ENCODE assay signal across 18 mouse cellular contexts in the genomic region with DNA sequence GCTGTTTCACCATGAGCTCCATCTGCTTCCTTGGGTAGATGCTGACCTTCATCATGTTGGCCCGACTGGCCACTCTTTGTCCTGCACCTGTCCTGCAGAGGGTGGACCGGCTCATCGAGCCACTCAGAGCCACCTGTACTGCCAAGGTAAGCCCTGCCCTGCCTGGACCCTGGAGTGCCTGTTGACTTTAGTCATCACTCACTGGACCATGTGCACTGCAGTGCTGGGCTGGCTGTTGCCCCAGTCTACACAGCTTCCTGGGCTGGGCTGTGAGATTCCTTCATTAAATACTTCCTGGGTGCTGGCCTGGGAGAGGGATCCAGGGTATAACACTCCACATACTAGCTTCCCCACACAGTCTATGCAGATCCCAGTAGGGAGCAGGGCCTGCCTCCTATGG. TPM values are rescaled to one million over a fixed set of nuclear protein-coding genes. Genes with fewer than 3 reads are reported as not detected.
DNase-seq lines count a peak whose midpoint lies in the region; ATAC-seq and TF ChIP-seq lines count a peak whose summit lies in the region.
"Had no signal": no experiment of that assay in that cellular context is flagged by ENCODE, and none has a peak within 500 bp of the region (broad histone marks: within the 10 kb centered on the region; RNA-seq: fewer than 3 reads in every experiment).

No protein-coding gene starts in this region.

- no peak for TF ChIP-seq CTCF in heart, adult 2 months (IDR thresholded peaks at IDR 0.05)

- TF ChIP-seq EP300 in heart, adult 2 months (IDR thresholded peaks at IDR 0.05; ENCODE audit: insufficient read depth, low read depth, low read length): no peak

- no peak overlapping the region for H3K9ac ChIP-seq in stomach, embryonic 15.5 days
- no peak overlapping the region for H3K9ac ChIP-seq in heart, adult 2 months (ENCODE audit: low read depth, low read length)
- H3K9ac ChIP-seq: embryonic facial prominence, embryonic 15.5 days; forebrain, embryonic 15.5 days; hindbrain, embryonic 12.5 days had no signal

- H3K79me2 ChIP-seq in heart, adult 2 months (replicated peaks; ENCODE audit: control insufficient read depth, insufficient read depth, low read length): no peaks in the 10 kb centered on the region

- no peak for TF ChIP-seq POLR2A in heart, adult 2 months (IDR thresholded peaks at IDR 0.05; ENCODE audit: insufficient read depth, low read depth, low read length)

- no peaks in the 10 kb centered on the region for H3K27me3 ChIP-seq in megakaryocyte, embryonic 14.5 days (replicated peaks)
- no peaks in the 10 kb centered on the region for H3K27me3 ChIP-seq in stomach, embryonic 15.5 days (replicated peaks)
- H3K27me3 ChIP-seq in heart, adult 2 months (ENCODE audit: control insufficient read depth, insufficient read depth, low read length): no peaks in the 10 kb centered on the region
- H3K27me3 ChIP-seq: embryonic facial prominence, embryonic 15.5 days; forebrain, embryonic 15.5 days; hindbrain, embryonic 12.5 days had no signal

- intact Hi-C loops in heart, adult 2 months (cut with DNase I): loop anchor here (5.0 kb wide), 1 partner anchor 75 kb away; no protein-coding TSS in a partner anchor

- peak; percentile 26 for DNase-seq in lung, postnatal 25 days (ENCODE audit: low spot score)
- DNase-seq in heart, adult 2 months: no peak
- no peak for DNase-seq in spleen, adult 12 weeks (ENCODE audit: low spot score)
- DNase-seq: adrenal gland, adult 8-10 months; adrenal gland, postnatal 36 days; cerebellum, adult 2 months; cerebellum, postnatal 10 days; gastrocnemius, postnatal 36 days; heart, adult 11 months; heart, postnatal 10 days; heart, postnatal 4 days had no signal

- H3K27ac ChIP-seq in stomach, embryonic 15.5 days: no peak overlapping the region
- no peak overlapping the region for H3K27ac ChIP-seq in heart, adult 2 months
- H3K27ac ChIP-seq: embryonic facial prominence, embryonic 15.5 days; forebrain, embryonic 15.5 days; heart, embryonic 10.5 days; hindbrain, embryonic 12.5 days had no signal

- no peak for ATAC-seq in megakaryocyte, adult 5-6 weeks (ENCODE audit: poor library complexity, severe bottlenecking)
- peak; percentile 49 for ATAC-seq in stomach, embryonic 15.5 days (ENCODE audit: insufficient read depth, low FRiP score, low read depth)
- ATAC-seq: forebrain, embryonic 15.5 days had no signal

- H3K9me3 ChIP-seq in megakaryocyte, embryonic 14.5 days: no peaks in the 10 kb centered on the region
- H3K9me3 ChIP-seq in stomach, embryonic 15.5 days: no peaks in the 10 kb centered on the region
- H3K9me3 ChIP-seq: embryonic facial prominence, embryonic 15.5 days; forebrain, embryonic 15.5 days; heart, embryonic 10.5 days; hindbrain, embryonic 12.5 days had no signal

- peaks cover 96% of the 10 kb centered on the region for H3K36me3 ChIP-seq in megakaryocyte, embryonic 14.5 days (replicated peaks; ENCODE audit: low read length)
- H3K36me3 ChIP-seq in stomach, embryonic 15.5 days: peaks cover 52% of the 10 kb centered on the region
- H3K36me3 ChIP-seq in heart, adult 2 months (ENCODE audit: control insufficient read depth, insufficient read depth, low read length): peaks cover 10% of the 10 kb centered on the region

- 92% methylated on average over 3 of the region's 3 CpGs for WGBS in stomach, embryonic 15.5 days
- 94% methylated on average over 3 of the region's 3 CpGs for WGBS in heart, adult 2 months

- peaks cover 45% of the 10 kb centered on the region for H3K4me1 ChIP-seq in megakaryocyte, embryonic 14.5 days
- peaks cover 12% of the 10 kb centered on the region for H3K4me1 ChIP-seq in stomach, embryonic 15.5 days
- peaks cover 4% of the 10 kb centered on the region for H3K4me1 ChIP-seq in heart, adult 2 months (ENCODE audit: control insufficient read depth, insufficient read depth, low read length)

- H3K4me2 ChIP-seq in stomach, embryonic 15.5 days: no peak overlapping the region
- H3K4me2 ChIP-seq: embryonic facial prominence, embryonic 15.5 days; forebrain, embryonic 15.5 days; hindbrain, embryonic 12.5 days had no signal

- peak overlapping the region; percentile 42 for H3K4me3 ChIP-seq in megakaryocyte, embryonic 14.5 days (replicated peaks)
- no peak overlapping the region for H3K4me3 ChIP-seq in stomach, embryonic 15.5 days (replicated peaks)
- H3K4me3 ChIP-seq in heart, adult 2 months: no peak overlapping the region
- H3K4me3 ChIP-seq: embryonic facial prominence, embryonic 15.5 days; forebrain, embryonic 15.5 days; heart, embryonic 10.5 days; hindbrain, embryonic 12.5 days had no signal

RNA-seq across cellular contexts. Expression of a gene that starts 6.7 kb away (rescaled TPM):
- 500 and 629 TPM in 2 replicates for polyA plus RNA-seq in megakaryocyte, embryonic 14.5 days (2012; ENCODE audit: insufficient read depth, low replicate concordance)
- 2,908 and 2,972 TPM in 2 replicates for total RNA-seq in megakaryocyte, adult 5-6 weeks (2015)
- 3,179 and 3,683 TPM in 2 replicates for total RNA-seq in megakaryocyte, adult 5-6 weeks (2017)
- polyA plus RNA-seq in stomach, embryonic 15.5 days (2015; fragmentation: Nextera tagmentation; extraction: Ambion mirVana): 2,176 and 2,210 TPM in 2 replicates
- 100 to 1,000 TPM; 579 to 679 TPM for total RNA-seq in heart, adult 2 months (2021)
- polyA plus RNA-seq in heart, adult 2 months (2012; rRNA removed): 328 and 413 TPM in 2 replicates

RNA-seq across cellular contexts. Expression of a gene that starts 27.5 kb away (rescaled TPM):
- 7.0 and 7.1 TPM in 2 replicates for polyA plus RNA-seq in megakaryocyte, embryonic 14.5 days (2012; ENCODE audit: insufficient read depth, low replicate concordance)
- 0.34 and 0.38 TPM in 2 replicates for total RNA-seq in megakaryocyte, adult 5-6 weeks (2015)
- 0.07 and 0.24 TPM in 2 replicates for total RNA-seq in megakaryocyte, adult 5-6 weeks (2017)
- polyA plus RNA-seq in stomach, embryonic 15.5 days (2015; fragmentation: Nextera tagmentation; extraction: Ambion mirVana): 19.9 and 22.6 TPM in 2 replicates
- 10 to 100 TPM; 69.3 to 77.2 TPM for total RNA-seq in heart, adult 2 months (2021)
- polyA plus RNA-seq in heart, adult 2 months (2012; rRNA removed): 59.0 and 68.4 TPM in 2 replicates

RNA-seq across cellular contexts. Expression of a gene that starts 36.4 kb away (rescaled TPM):
- not detected in 2 replicates for polyA plus RNA-seq in megakaryocyte, embryonic 14.5 days (2012; ENCODE audit: insufficient read depth, low replicate concordance)
- 0.09 TPM in 1 of 2 replicates, not detected in the other for total RNA-seq in megakaryocyte, adult 5-6 weeks (2015)
- total RNA-seq in megakaryocyte, adult 5-6 weeks (2017): not detected in 2 replicates
- 0.58 and 0.71 TPM in 2 replicates for polyA plus RNA-seq in stomach, embryonic 15.5 days (2015; fragmentation: Nextera tagmentation; extraction: Ambion mirVana)
- under 1 TPM; 0.16 to 0.26 TPM for total RNA-seq in heart, adult 2 months (2021)
- 0.06 and 0.14 TPM in 2 replicates for polyA plus RNA-seq in heart, adult 2 months (2012; rRNA removed)

RNA-seq across cellular contexts. Expression of a gene that starts 39.6 kb away (rescaled TPM):
- 650 and 2,177 TPM in 2 replicates for polyA plus RNA-seq in megakaryocyte, embryonic 14.5 days (2012; ENCODE audit: insufficient read depth, low replicate concordance)
- total RNA-seq in megakaryocyte, adult 5-6 weeks (2015): 7.7 and 12.4 TPM in 2 replicates
- total RNA-seq in megakaryocyte, adult 5-6 weeks (2017): 7.7 and 15.2 TPM in 2 replicates
- 8.2 and 14.9 TPM in 2 replicates for polyA plus RNA-seq in stomach, embryonic 15.5 days (2015; fragmentation: Nextera tagmentation; extraction: Ambion mirVana)
- 1 to 10 TPM in 1 of 2 experiments, not detected in 1; 2.4 TPM for total RNA-seq in heart, adult 2 months (2021)
- polyA plus RNA-seq in heart, adult 2 months (2012; rRNA removed): 0.47 and 0.92 TPM in 2 replicates
- total RNA-seq: adrenal gland, adult 8-10 months had no signal

RNA-seq across cellular contexts. Expression of a gene that starts 51.4 kb away (rescaled TPM):
- 0.40 TPM in 1 of 2 replicates, not detected in the other for polyA plus RNA-seq in megakaryocyte, embryonic 14.5 days (2012; ENCODE audit: insufficient read depth, low replicate concordance)
- 9.1 and 10.9 TPM in 2 replicates for total RNA-seq in megakaryocyte, adult 5-6 weeks (2015)
- 19.9 and 21.3 TPM in 2 replicates for total RNA-seq in megakaryocyte, adult 5-6 weeks (2017)
- 15.4 and 19.4 TPM in 2 replicates for polyA plus RNA-seq in stomach, embryonic 15.5 days (2015; fragmentation: Nextera tagmentation; extraction: Ambion mirVana)
- 1 to 10 TPM in 1 of 2 experiments, under 1 TPM in 1; 0.93 to 1.5 TPM for total RNA-seq in heart, adult 2 months (2021)
- 1.2 and 1.5 TPM in 2 replicates for polyA plus RNA-seq in heart, adult 2 months (2012; rRNA removed)
